Mouse (Mus musculus) brain, embryonic 14.5 days (tissue): Measurements from ENCODE around the gene Ahctf1. TPM values are rescaled to one million over a fixed set of nuclear protein-coding genes. Genes with fewer than 3 reads are reported as not detected.

ENCODE experiments used
- DNase-seq: peaks from one replicate; pipeline ENCODE4 v3.0.0-alpha.2; 2011; ENCODE audit warnings: low read depth
- CTCF ChIP-seq: fragments of 200-500 bp; IDR thresholded peaks from 2 replicates; pipeline ENCODE4 v1.5.1; 2012; ENCODE audit warnings: inconsistent platforms, mild to moderate bottlenecking, moderate library complexity, borderline replicate concordance; ENCODE audit not compliant: insufficient read depth, insufficient read length; ENCODE audit errors: extremely low read depth
- POLR2A ChIP-seq: fragments of 200-500 bp; IDR thresholded peaks from 2 replicates; pipeline ENCODE4 v1.6.1; 2012; ENCODE audit warnings: mild to moderate bottlenecking, inconsistent platforms, borderline replicate concordance; ENCODE audit not compliant: poor library complexity, insufficient read depth, insufficient read length, severe bottlenecking; ENCODE audit errors: extremely low read depth
- polyA plus RNA-seq: library from polyadenylated mRNA; depleted of rRNA; stranded (reverse); fragments of >200 nt; gene quantifications from 2 replicates; pipeline ENCODE4 v1.2.3, GENCODE M21; 2012

Ahctf1 gene
- polyA plus RNA-seq, 1 experiment: 32.3 TPM

- TF ChIP-seq CTCF (no peak), POLR2A (no peak)
- no peak for DNase-seq
Measured at GRCm38 (mm10) chr1:179802610-179803512, 619 bp downstream of the Ahctf1 start, which contains the start of gene Gm10518. Gene Gm10518, plus strand, starts transcription at chr1:179803376.

- no peak for DNase-seq
- no peak for TF ChIP-seq POLR2A
- TF ChIP-seq CTCF: no peak
Measured at GRCm38 (mm10) chr1:179798794-179799193, 4.7 kb downstream of the Ahctf1 start.

- TF ChIP-seq CTCF (no peak), POLR2A (no peak)
- DNase-seq: no peak
Measured at GRCm38 (mm10) chr1:179787281-179787680, 16.2 kb downstream of the Ahctf1 start.

GRCm38 (mm10) chr1:179785502-179785901 lies 18.0 kb downstream of the Ahctf1 start:
- TF ChIP-seq CTCF (no peak), POLR2A (no peak)

GRCm38 (mm10) chr1:179784098-179784497 lies 19.4 kb downstream of the Ahctf1 start:
- DNase-seq: no peak
- TF ChIP-seq CTCF (no peak), POLR2A (no peak)

More at GRCm38 (mm10) chr1:179785502-179785901, 18.0 kb downstream of the Ahctf1 start:
- DNase-seq: no peak

- no peak for TF ChIP-seq POLR2A
- TF ChIP-seq CTCF: no peak
- DNase-seq: no peak
Measured at GRCm38 (mm10) chr1:179776831-179777230, 26.6 kb downstream of the Ahctf1 start.

- TF ChIP-seq CTCF: no peak
- TF ChIP-seq POLR2A: no peak
- no peak for DNase-seq
Measured at GRCm38 (mm10) chr1:179760553-179760952, 42.9 kb downstream of the Ahctf1 start.

- DNase-seq: no peak
- TF ChIP-seq CTCF (no peak), POLR2A (no peak)
Measured at GRCm38 (mm10) chr1:179760086-179760485, 43.4 kb downstream of the Ahctf1 start.

GRCm38 (mm10) chr1:179756477-179756876 lies 47.0 kb downstream of the Ahctf1 start:
- DNase-seq: no peak
- TF ChIP-seq POLR2A (no peak), CTCF (no peak)

- TF ChIP-seq POLR2A (no peak), CTCF (no peak)
- no peak for DNase-seq
Measured at GRCm38 (mm10) chr1:179753006-179753405, 50.5 kb downstream of the Ahctf1 start.

GRCm38 (mm10) chr1:179752276-179752675 lies 51.2 kb downstream of the Ahctf1 start:
- TF ChIP-seq CTCF (no peak), POLR2A (no peak)
- DNase-seq: no peak

GRCm38 (mm10) chr1:179745171-179745570 lies 58.3 kb downstream of the Ahctf1 start, which contains the start of gene Kif28:
Gene Kif28, minus strand, starts transcription at chr1:179745271.
- no peak for TF ChIP-seq POLR2A
- no peak for TF ChIP-seq CTCF
- DNase-seq: no peak

GRCm38 (mm10) chr1:179743593-179744193 lies 59.8 kb downstream of the Ahctf1 start:
- no peak for DNase-seq
- TF ChIP-seq POLR2A (no peak), CTCF (no peak)
